Mouse (Mus musculus) heart, postnatal 0 days (tissue): ENCODE results near the gene Isl1.

Source experiments
- CTCF ChIP-seq: IDR thresholded peaks from 2 replicates; pipeline ENCODE4 v1.5.1; 2016; ENCODE audit warnings: antibody characterized with exemption, control low read depth, low read depth
- EP300 ChIP-seq: IDR thresholded peaks from 2 replicates; pipeline ENCODE4 v1.6.1; 2016; ENCODE audit warnings: antibody characterized with exemption, low read depth

DNA sequence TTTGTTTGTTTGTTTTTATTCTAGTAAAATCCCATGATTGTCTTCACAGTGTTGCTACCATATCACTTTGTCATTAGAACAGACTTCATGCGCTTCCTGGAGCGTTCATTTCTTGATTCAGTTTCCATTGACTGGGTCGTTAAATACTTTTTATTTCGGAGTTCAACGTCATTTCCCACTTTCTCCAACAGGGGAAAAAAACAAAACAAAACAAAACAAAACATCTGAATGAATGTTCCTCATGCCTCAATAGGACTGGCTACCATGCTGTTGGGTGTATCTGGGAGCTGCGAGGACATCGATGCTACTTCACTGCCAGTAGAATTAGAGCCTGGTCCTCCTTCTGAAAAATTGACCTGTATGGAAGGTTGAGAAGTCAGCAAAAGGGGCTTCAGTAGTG, 10.2 kb downstream of the Isl1 start:
- TF ChIP-seq CTCF (no peak), EP300 (no peak)
